Mouse (Mus musculus) forebrain, embryonic 14.5 days (tissue): ENCODE measurements around the gene Ambra1. TPM values are rescaled to one million over a fixed set of nuclear protein-coding genes. Genes with fewer than 3 reads are reported as not detected.

Source experiments
- ATAC-seq: fragments of 200-750 bp; cut with Nextera tagmentation; 2 replicates; pipeline ENCODE4 v1.8.0; 2017; ENCODE audit warnings: mild to moderate bottlenecking, moderate library complexity
- DNase-seq: peaks from one replicate; pipeline ENCODE4 v3.0.0-alpha.2; 2015; ENCODE audit warnings: low spot score
- H3K27ac ChIP-seq: fragments of 300-500 bp; sonication (generic); 2 replicates; pipeline ENCODE4 v1.5.1; 2014; ENCODE audit warnings: low read depth, mild to moderate bottlenecking, control low read depth, low read length, moderate library complexity
- H3K27me3 ChIP-seq: fragments of 300-500 bp; sonication (generic); replicated peaks from 2 replicates; pipeline ENCODE4 v1.6.1; 2014; ENCODE audit warnings: low read length, control low read depth, mixed read lengths; ENCODE audit not compliant: control insufficient read depth, insufficient read depth
- H3K36me3 ChIP-seq: fragments of 300-500 bp; sonication (generic); 2 replicates; pipeline ENCODE4 v1.6.1; 2014; ENCODE audit warnings: low read length, control low read depth; ENCODE audit not compliant: control insufficient read depth, insufficient read depth
- H3K4me1 ChIP-seq: fragments of 300-500 bp; sonication (generic); 2 replicates; pipeline ENCODE4 v1.6.1; 2014; ENCODE audit warnings: antibody characterized with exemption, low read length, control low read depth; ENCODE audit not compliant: control insufficient read depth, insufficient read depth
- H3K4me2 ChIP-seq: fragments of 300-500 bp; sonication (generic); 2 replicates; pipeline ENCODE4 v1.6.1; 2014; ENCODE audit warnings: mild to moderate bottlenecking, control low read depth, low read length
- H3K4me3 ChIP-seq: fragments of 300-500 bp; sonication (generic); 2 replicates; pipeline ENCODE4 v1.5.1; 2014; ENCODE audit warnings: low read depth, low read length, control low read depth
- H3K9ac ChIP-seq: fragments of 300-500 bp; sonication (generic); 2 replicates; pipeline ENCODE4 v1.6.1; 2014; ENCODE audit warnings: mild to moderate bottlenecking, low read length, control low read depth, moderate library complexity
- H3K9me3 ChIP-seq: fragments of 300-500 bp; sonication (generic); replicated peaks from 2 replicates; pipeline ENCODE4 v1.6.1; 2016; ENCODE audit warnings: low read length, control low read depth, mixed read lengths; ENCODE audit not compliant: control insufficient read depth
- WGBS: fragments of 180-500 bp; shearing (Covaris S2); extraction: QIAGEN DNeasy Blood & Tissue Kit; methylation state at CpG from one replicate; pipeline ENCODE4 v1.1.7; 2014; 5-methylcytosine and 5-hydroxymethylcytosine counted together
- microRNA-seq: library from miRNA; unstranded; fragments of <30 nt; microRNA quantifications from one replicate; pipeline ENCODE4, GENCODE M21; 2016
- polyA plus RNA-seq: library from polyadenylated mRNA; unstranded; fragments of >200 nt; fragmentation: Nextera tagmentation; extraction: Ambion mirVana; gene quantifications from 2 replicates; pipeline ENCODE4 v1.2.1, GENCODE M21; 2014

The Ambra1 gene
- polyA plus RNA-seq, 1 experiment from 2014 or later: 14.8 TPM

DNA sequence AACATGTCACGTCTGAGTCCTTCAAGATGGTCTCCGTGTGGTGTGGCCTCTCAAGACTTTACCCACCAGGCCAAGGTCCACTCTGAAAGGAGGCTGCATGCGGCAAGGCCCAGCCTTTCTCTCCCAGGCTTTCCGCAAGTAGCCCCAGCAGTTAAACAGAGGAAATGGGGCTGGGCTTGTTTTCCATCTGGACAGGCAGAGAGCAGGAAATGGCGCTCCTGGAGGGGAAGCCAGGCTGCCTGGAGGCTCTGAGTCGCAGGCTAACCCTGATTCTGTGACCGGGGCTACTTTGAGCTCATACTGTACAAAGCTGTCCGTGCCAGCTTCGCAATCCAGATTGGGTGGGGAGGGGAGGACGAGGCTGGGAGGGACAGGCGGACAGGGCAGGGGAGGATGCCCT is 238.0 kb downstream of the Ambra1 start:
- Histone ChIP-seq H3K36me3 (no peaks in the 10 kb centered on the region), H3K9me3 (no peaks in the 10 kb centered on the region), H3K4me3 (no peak overlapping the region), H3K27me3 (no peaks in the 10 kb centered on the region), H3K9ac (no peak overlapping the region), H3K4me1 (peaks cover 15% of the 10 kb centered on the region), H3K4me2 (no peak overlapping the region), H3K27ac (no peak overlapping the region)
- WGBS: 74% methylated on average over 11 of the region's 11 CpGs
- DNase-seq (no peak), ATAC-seq (no peak)

Small RNA genes within 50 kb of the gene (microRNA-seq; reads per million reads assigned to microRNA genes)
- gene Mir6999: not detected

Other genes with a start within 250 kb of the Ambra1 start
- gene Ckap5, start 203.4 kb upstream of the Ambra1 start, polyA plus RNA-seq: 106 and 133 TPM in 2 replicates
- gene F2, start 93.7 kb upstream of the Ambra1 start, polyA plus RNA-seq: 0.11 and 0.14 TPM in 2 replicates
- gene Zfp408, start 80.3 kb upstream of the Ambra1 start, polyA plus RNA-seq: 5.2 and 7.5 TPM in 2 replicates
- 87.9 and 89.6 TPM in 2 replicates for gene Arhgap1, start 80.3 kb upstream of the Ambra1 start, polyA plus RNA-seq
- 40.4 and 43.3 TPM in 2 replicates for gene Atg13, start 19.6 kb upstream of the Ambra1 start, polyA plus RNA-seq
- gene Harbi1, start 19.3 kb upstream of the Ambra1 start, polyA plus RNA-seq: 11.8 and 13.5 TPM in 2 replicates
- 0.83 and 1.2 TPM in 2 replicates for gene Chrm4, start 197.1 kb downstream of the Ambra1 start, polyA plus RNA-seq
- gene Mdk, start 202.2 kb downstream of the Ambra1 start, polyA plus RNA-seq: 349 and 462 TPM in 2 replicates
- 0.20 and 0.30 TPM in 2 replicates for gene Gm9821, start 215.6 kb downstream of the Ambra1 start, polyA plus RNA-seq
- 26.7 and 29.1 TPM in 2 replicates for gene Dgkz, start 245.7 kb downstream of the Ambra1 start, polyA plus RNA-seq